Mouse (Mus musculus): Measurements from ENCODE around the gene Hmox1. TPM values are rescaled to one million over a fixed set of nuclear protein-coding genes. Genes with fewer than 3 reads are reported as not detected.
A peak's percentile ranks its signal among the peaks of the same experiment; 100 is the strongest.

Gene Hmox1
- total RNA-seq, 1 experiment from 2014 or later, result 33.3 TPM

- peak; percentile 27; the same call in 1 of the 2 replicates for ATAC-seq (ENCODE audit: extremely low read depth, insufficient number of reproducible peaks, low FRiP score, poor library complexity, severe bottlenecking)
These were observed 7.4 kb upstream of the Hmox1 start for GRCm38 (mm10) chr8:75086002-75086401.

GRCm38 (mm10) chr8:75087127-75087526 lies 6.3 kb upstream of the Hmox1 start:
- no peak for ATAC-seq (ENCODE audit: extremely low read depth, insufficient number of reproducible peaks, low FRiP score, poor library complexity, severe bottlenecking)

- no peak for ATAC-seq (ENCODE audit: extremely low read depth, insufficient number of reproducible peaks, low FRiP score, poor library complexity, severe bottlenecking)
These were observed 4.2 kb upstream of the Hmox1 start for GRCm38 (mm10) chr8:75088989-75089881.

GRCm38 (mm10) chr8:75090781-75091365 lies 2.5 kb upstream of the Hmox1 start:
- no peak for ATAC-seq (ENCODE audit: extremely low read depth, insufficient number of reproducible peaks, low FRiP score, poor library complexity, severe bottlenecking)

GRCm38 (mm10) chr8:75102956-75103355 lies 9.5 kb downstream of the Hmox1 start:
- no peak for ATAC-seq (ENCODE audit: extremely low read depth, insufficient number of reproducible peaks, low FRiP score, poor library complexity, severe bottlenecking)

- ATAC-seq (ENCODE audit: extremely low read depth, insufficient number of reproducible peaks, low FRiP score, poor library complexity, severe bottlenecking), result no peak
These were observed 10.0 kb downstream of the Hmox1 start for GRCm38 (mm10) chr8:75103376-75103878.

GRCm38 (mm10) chr8:75108527-75109235 lies 15.3 kb downstream of the Hmox1 start:
- peak; percentile 81 for ATAC-seq (ENCODE audit: extremely low read depth, insufficient number of reproducible peaks, low FRiP score, poor library complexity, severe bottlenecking)

- ATAC-seq (ENCODE audit: extremely low read depth, insufficient number of reproducible peaks, low FRiP score, poor library complexity, severe bottlenecking), result peak; percentile 95
These were observed 16.0 kb downstream of the Hmox1 start, which contains the start of gene Mcm5 for GRCm38 (mm10) chr8:75109236-75109967. Mcm5 (plus strand) TSS chr8:75109569.

- no peak for ATAC-seq (ENCODE audit: extremely low read depth, insufficient number of reproducible peaks, low FRiP score, poor library complexity, severe bottlenecking)
These were observed 16.7 kb downstream of the Hmox1 start for GRCm38 (mm10) chr8:75110093-75110492.

GRCm38 (mm10) chr8:75118505-75118904 lies 25.1 kb downstream of the Hmox1 start:
- no peak for ATAC-seq (ENCODE audit: extremely low read depth, insufficient number of reproducible peaks, low FRiP score, poor library complexity, severe bottlenecking)

- no peak for ATAC-seq (ENCODE audit: extremely low read depth, insufficient number of reproducible peaks, low FRiP score, poor library complexity, severe bottlenecking)
These were observed 25.9 kb downstream of the Hmox1 start for GRCm38 (mm10) chr8:75119287-75119686.

GRCm38 (mm10) chr8:75119747-75120146 lies 26.3 kb downstream of the Hmox1 start:
- peak; percentile 69; the same call in 1 of the 2 replicates for ATAC-seq (ENCODE audit: extremely low read depth, insufficient number of reproducible peaks, low FRiP score, poor library complexity, severe bottlenecking)

GRCm38 (mm10) chr8:75127406-75127805 lies 34.0 kb downstream of the Hmox1 start:
- no peak for ATAC-seq (ENCODE audit: extremely low read depth, insufficient number of reproducible peaks, low FRiP score, poor library complexity, severe bottlenecking)

GRCm38 (mm10) chr8:75132485-75132884 lies 39.1 kb downstream of the Hmox1 start:
- peak; percentile 30; the same call in 1 of the 2 replicates for ATAC-seq (ENCODE audit: extremely low read depth, insufficient number of reproducible peaks, low FRiP score, poor library complexity, severe bottlenecking)

GRCm38 (mm10) chr8:75133399-75133798 lies 40.0 kb downstream of the Hmox1 start:
- no peak for ATAC-seq (ENCODE audit: extremely low read depth, insufficient number of reproducible peaks, low FRiP score, poor library complexity, severe bottlenecking)

- no peak for ATAC-seq (ENCODE audit: extremely low read depth, insufficient number of reproducible peaks, low FRiP score, poor library complexity, severe bottlenecking)
These were observed 41.4 kb downstream of the Hmox1 start for GRCm38 (mm10) chr8:75134603-75135391.

- ATAC-seq (ENCODE audit: extremely low read depth, insufficient number of reproducible peaks, low FRiP score, poor library complexity, severe bottlenecking), result no peak
These were observed 42.3 kb downstream of the Hmox1 start for GRCm38 (mm10) chr8:75135756-75136155.

GRCm38 (mm10) chr8:75136256-75136655 lies 42.8 kb downstream of the Hmox1 start:
- no peak for ATAC-seq (ENCODE audit: extremely low read depth, insufficient number of reproducible peaks, low FRiP score, poor library complexity, severe bottlenecking)

All from neutrophil, adult 5-6 weeks (primary cell).